Mouse (Mus musculus) T-helper 2 cell (primary cell): Measurements from ENCODE around the gene Tmcc3.

Source experiments
- in situ Hi-C: fragments of 300-600 bp; cut with MboI, MseI; formaldehyde crosslinking; loops from one replicate; pipeline ENCODE4 v1.15.1; 2025; ENCODE audit warnings: high pct_unique_total_duplicates

The Tmcc3 gene

DNA sequence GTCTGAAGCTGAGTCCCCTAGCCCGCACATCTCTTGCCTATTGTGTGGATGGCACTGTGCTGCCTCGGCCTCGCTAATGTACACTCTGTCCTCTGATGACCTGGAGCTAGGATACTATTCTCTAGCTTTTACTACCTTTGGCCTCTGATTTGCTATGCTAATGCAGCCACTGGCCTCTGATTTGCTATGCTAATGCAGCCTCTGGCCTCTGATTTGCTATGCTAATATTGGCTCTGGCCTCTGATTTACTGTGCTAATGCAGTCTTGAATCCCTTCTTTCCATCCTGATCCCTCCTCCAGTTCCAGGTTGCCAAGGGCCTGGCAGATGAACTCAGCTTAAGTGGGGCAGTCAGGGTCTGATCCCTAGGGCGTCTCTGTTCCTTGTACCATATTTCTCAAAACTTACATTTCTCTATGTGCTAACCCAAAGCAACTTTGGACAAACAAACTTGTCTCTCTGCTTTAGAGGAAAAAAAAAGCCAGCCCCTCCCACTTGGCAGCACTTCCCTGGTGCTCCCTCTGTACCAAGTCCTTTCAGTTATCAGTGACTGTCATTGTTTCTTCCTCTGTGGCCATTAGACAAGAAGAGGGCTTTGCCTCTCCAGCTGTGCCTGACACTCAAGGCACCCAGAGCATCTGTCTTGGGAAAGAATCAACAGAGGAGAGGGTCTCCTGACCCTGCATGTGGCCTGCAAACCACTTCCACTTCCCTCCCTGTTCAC is 237.9 kb downstream of the Tmcc3 start:
- in situ Hi-C loops = no loop called here

DNA sequence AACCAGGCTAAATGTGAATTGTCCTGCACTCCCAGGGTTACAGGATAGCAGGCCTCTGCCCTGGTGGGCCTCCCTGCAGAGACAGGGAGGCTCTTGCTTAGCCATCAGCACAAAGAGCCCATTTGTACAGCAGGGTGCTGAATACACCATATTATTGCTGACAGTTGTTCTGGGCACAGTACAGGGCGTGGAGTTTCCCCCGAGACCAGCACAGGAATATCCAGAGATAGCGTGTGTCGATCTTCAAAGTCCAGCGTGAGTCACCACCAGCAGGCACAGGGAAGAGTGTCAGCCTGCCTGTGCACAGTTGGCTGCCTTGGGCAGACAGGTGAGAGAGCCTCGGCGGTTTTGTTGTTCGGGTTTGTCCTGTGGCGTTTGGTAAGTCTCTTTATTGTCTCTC is 238.9 kb downstream of the Tmcc3 start:
- in situ Hi-C loops = no loop called here

DNA sequence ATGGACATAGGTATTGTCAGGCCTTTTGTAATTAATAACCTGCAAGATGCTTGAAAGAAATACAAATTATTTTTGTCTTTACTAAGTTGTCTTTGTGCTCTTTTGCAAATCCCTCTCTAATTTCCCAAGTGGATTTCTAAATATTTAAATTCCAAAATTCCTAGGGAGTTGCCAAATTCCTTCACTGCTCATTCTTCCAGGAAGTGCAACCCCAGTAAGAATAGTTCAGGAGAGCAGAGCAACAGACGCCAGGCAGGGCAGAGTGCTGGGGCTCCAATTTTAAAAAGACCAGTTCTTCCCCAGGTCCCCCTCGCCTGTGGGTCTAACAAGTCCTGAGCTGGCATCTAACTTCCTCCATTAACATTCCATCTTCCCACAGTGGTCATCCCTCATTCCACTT is 239.3 kb downstream of the Tmcc3 start:
- in situ Hi-C loops = no loop called here

DNA sequence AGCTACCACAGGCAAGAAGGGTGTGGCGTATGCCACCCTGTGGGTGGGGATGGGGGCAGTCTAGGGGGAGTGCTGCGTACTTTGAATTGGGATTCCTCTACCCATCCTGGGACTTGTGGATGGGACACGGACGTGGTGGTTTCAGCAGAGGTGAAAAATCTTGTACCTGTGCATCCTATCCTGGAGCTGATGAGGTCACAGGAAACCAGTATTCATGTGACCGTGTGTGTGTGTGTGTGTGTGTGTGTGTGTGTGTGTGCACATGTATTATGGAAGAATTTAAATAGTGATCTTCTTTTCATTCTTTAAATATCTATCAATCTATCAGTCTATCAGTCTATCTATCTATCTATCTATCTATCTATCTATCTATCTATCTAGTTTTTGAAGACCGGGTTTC is 239.8 kb downstream of the Tmcc3 start:
- in situ Hi-C loops = no loop called here

DNA sequence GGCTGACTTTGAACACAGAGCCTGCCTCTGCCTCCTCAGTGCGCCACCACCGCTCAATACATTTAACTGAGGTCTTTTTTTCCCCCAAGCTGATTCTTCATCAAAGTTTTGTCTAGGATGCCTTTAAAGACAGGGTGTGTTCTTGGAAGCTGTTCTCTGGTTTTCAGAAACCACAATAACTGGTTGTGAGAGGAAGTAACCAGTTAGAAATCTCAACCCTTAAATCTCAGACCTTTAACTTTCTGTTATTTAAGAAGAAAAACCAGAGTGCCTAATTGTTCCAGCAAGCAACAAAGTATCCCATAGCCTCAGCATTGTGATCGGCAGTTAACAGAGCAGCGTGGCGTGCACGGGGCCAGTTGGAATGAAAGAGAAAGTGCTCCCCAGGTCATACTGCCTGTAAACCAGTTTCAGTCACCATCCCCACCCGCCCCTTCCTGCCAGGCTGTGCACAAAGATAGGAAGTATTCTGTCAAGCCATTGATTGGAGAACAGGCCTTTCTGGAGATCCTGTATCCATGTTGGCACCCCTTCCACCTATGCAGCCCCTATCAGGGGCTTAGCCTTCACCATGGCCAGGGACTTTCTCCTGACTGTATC is 240.3 kb downstream of the Tmcc3 start:
- in situ Hi-C loops = no loop called here

DNA sequence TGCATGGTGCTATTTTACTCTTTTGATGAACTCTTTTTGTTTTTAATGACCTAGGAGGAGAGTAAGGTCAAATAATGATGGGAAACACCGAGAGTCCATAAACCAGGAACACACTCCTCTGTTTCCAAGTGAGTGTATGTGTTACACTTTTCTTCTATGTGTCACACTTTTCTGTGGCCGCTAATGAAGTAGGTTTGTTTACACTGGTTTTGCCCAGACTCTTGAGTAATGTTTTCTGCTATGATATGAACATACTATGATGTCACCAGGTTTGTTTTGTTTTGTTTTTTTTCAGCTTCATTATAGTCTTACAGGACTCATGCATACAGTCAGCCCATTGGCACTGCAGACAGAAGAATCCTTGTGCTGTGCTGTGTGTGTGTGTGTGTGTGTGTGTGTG is 243.6 kb downstream of the Tmcc3 start:
- in situ Hi-C loops = loop anchor here (5.0 kb wide), 1 partner anchor 143 kb away; no protein-coding TSS in a partner anchor

DNA sequence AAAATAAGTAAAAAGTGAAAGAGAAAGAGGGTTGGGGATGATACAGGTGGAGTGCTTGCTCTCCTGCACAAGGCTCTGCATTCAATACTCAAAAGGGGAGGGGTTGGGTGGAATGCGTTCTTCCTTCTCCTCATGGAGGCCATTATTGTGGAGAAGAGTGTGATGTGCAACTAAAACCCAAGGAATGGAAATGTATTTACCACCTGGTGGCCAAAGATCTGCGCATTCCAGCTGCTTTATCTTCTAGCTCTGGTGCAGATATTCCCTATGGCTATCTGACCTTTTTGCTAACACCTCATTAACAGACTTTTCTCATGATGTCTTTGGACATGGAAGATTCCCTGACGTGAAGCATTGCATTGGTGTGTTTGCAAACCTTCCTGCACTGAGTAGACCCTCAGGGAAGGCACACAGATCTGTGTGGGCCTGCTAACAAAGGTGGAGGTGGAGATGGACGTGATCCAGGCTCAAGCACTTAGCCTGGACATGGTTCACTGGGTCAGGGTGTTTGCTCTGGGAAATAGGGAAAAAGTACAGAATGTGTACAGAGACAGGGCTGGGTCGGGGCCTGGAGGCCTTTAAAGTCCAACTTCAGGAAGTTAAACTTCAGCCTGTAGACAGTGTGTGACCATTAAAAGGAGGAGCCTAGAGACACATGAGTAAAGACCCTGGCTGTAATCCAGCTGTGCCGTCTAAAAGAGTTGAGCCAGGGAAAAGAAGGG is 245.8 kb downstream of the Tmcc3 start:
- in situ Hi-C loops = loop anchor here (5.0 kb wide), 1 partner anchor 145 kb away; no protein-coding TSS in a partner anchor

DNA sequence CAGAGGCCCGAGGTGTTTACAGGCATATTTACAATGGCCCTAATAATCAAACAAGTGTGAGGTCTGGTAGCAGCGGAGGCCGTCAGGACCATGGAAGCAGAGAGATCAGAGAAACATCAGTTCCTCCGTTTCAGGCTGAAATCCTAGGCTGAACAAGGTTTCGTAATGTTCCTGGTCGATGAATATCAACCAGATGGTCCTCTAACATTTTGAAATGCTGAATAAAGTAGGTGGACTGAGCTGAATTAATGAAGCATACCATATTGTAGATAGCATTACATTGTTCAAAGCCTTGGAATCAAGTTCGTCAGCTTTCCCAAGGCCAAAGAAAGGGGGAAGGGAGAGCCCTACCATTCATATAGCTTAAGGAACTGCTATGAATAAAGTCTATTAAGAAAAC is 247.1 kb downstream of the Tmcc3 start:
- in situ Hi-C loops = loop anchor here (5.0 kb wide), 1 partner anchor 147 kb away; no protein-coding TSS in a partner anchor

DNA sequence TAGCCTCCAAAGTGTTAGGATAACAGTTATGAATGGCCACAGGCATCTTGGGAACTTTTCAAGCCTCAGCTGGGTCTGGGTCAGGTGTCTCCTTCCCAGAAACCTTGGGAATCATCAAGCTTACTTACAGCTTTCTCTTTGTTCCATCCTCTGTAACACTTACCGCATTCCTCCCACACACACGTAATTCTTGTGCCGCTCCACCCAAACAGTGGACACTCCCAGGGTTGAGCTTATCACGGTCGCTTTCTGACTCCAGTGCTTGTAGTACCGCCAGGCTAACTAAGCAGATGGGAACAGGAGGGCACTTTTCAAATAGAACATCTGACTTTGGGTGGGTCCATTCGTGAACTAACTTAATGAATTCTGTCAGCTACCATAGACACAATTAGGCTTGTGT is 249.6 kb downstream of the Tmcc3 start:
- in situ Hi-C loops = no loop called here

DNA sequence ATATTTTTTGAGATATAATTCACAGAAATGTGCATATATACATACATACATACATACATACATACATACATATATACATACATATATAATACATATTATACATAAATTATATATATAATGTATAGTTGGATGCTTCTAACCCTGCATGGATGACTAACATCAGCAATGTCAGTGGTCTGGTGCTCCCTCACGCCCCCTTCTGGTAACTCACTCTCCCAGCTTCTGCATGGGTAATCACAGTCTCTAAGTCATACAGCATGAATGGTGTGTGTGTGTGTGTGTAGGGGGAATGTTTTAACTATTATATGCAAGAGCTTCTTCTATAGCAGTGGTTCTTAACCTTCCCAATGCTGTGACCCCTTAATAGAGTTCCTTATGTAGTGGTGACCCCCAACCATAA is 250.4 kb downstream of the Tmcc3 start:
- in situ Hi-C loops = no loop called here

DNA sequence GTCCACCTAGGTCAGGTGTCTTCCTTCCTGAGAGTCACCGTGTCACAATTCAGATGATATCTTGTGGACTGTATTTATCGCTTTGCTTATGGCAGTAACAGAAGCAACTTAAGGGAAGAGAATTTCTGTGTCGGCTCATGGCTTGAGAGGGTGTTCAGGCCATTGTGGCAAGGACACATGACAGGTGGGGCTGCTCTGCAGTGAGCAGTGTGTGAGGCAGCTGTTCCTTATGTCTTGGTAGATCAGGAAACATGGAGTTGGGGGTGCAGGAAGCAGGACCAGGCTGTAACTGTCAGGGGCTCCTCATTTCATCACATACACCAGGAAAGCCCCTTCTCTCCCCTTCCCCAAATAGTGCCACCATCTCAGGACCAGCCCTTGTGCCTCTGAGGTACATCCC is 251.2 kb downstream of the Tmcc3 start:
- in situ Hi-C loops = no loop called here

DNA sequence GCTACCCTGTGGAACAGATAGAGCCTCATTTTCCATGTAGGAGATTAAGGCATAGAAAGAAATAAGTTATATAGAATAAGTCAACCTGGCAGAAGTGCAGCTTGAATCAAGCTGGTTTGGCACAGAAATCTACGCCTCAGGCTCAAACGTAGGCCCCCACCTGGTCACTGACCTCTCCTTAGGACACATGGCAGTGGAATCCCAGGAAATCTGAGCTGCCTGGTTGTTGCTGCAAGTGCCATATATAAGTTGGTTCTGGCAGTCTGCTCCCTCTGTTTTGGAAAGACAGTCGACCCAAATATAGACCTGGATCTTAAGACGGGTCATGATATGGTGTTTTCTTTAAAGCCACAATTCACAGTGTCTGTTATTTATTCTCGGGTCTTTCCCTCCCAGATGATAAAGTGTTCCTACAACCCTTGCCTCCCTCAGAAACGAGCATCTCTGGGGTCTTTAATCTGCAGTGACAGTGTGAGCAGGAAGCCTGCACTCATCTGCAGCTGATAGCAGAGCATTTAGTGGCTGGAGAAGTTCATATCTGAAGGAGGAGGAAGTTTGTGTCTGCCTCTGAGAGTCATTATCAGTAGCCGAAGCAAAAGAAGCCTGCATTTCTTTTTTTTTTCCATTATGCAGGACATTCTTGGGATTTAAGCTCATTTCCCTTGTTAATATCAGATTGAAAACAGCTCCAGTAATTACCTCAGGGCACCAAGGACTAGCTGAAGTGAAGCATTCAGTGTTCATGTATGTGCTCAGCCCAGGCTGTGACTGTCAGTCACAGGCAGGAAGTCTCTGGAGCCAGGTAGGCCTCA is 253.9 kb downstream of the Tmcc3 start:
- in situ Hi-C loops = no loop called here

DNA sequence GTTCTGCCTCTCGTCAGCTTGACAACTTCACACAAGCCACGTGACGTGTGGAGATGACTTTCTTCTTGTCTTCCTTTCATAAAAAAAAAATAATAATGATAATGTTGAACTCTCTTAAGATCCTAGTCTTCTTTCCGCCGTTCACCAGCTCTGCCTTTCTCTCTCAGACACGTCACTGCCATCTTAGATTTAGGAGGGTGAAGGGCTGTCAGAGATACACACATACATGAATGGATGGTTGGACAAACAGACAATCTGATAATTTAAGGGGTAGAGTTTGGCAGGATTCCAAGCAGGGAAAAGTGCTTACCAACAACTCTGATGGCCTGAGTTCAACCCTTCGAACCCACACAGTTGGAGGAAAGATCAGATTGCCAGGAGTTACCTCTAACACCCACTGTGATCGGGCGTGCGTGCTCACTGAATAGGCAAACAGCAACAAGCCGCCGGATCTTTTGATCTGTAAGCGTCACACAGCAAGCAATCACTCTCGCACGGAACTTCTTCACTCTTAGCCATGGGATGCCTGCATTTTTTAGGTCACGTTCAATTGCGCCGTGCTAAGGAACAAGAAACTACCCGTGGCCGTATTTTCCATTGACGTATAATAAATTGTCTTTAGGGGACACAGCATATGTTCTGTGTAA is 254.6 kb downstream of the Tmcc3 start:
- in situ Hi-C loops = no loop called here

DNA sequence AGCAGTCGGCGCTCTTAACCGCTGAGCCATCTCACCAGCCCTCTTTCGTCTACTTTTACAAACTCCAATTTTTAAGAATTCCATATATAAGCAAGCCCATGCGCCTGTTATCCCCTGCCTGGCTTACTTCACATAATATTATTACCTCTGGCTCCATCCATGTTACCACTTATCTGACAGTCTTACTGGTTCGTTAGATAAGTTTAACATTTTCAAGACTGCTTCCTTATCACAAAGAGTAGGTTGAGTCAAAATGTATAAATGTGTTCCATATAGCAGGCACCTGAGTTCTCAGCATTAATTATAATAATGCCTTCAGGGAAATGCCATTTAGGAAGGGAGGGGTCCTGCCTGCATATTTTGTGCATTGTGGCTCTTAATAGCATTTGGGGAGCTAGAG is 255.5 kb downstream of the Tmcc3 start:
- in situ Hi-C loops = no loop called here

DNA sequence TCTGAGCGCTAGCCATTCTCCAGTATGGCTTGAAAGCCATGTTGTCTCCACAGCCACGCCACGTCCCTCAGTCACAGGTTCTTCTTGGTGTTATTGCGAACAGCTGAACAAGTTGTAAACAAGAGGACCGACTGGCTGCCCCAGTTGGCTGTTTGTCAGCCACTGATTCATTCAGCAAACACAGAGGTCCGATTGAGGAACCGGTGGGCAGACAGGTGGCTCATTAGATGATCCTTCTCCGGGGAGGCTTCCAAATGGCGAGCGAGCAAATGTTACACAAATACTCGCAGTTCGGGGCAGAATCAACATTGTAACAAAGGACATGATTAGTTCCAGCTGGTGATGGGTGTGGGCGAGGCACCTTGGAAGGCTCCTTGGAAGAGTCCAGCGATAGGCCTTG is 256.2 kb downstream of the Tmcc3 start:
- in situ Hi-C loops = no loop called here

DNA sequence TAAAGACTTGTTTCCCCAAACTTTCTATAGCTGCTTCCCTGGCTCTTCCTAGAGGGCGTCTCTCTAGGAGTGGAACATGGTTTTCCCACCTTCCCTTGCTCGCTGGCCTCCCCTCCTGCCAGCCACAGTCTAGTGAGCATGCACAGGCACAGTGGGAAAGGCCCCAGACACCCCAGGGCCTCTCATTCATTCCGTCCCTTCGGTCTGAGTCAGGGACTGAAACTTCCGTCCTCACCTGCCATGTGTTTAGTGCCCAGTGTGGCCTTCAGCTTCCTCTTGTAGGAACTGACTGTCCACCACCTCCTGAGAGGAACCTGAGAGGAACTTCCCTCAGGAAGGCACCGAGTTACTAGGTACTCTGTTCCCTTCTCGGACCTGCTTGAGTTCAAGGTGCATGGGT is 257.1 kb downstream of the Tmcc3 start:
- in situ Hi-C loops = no loop called here

DNA sequence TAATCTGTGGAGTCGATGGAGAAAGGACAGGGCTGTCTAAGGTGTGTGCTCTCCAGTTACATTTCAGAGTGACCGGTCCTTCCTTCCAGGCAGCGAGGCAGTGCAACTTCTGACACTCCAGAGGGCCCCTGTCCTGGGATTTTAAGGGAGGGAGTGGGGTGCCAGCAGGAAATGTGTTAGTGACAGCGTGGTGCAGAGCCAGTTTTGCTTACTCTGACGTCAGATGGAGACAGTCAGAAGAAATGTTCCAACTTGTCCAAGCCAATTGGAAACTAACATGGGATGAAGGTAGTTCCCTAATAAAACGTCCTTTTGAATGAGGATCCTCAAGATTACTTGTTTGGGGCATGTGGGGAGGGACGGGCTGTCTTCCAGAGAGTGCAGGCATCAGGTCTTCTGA is 258.0 kb downstream of the Tmcc3 start:
- in situ Hi-C loops = no loop called here

DNA sequence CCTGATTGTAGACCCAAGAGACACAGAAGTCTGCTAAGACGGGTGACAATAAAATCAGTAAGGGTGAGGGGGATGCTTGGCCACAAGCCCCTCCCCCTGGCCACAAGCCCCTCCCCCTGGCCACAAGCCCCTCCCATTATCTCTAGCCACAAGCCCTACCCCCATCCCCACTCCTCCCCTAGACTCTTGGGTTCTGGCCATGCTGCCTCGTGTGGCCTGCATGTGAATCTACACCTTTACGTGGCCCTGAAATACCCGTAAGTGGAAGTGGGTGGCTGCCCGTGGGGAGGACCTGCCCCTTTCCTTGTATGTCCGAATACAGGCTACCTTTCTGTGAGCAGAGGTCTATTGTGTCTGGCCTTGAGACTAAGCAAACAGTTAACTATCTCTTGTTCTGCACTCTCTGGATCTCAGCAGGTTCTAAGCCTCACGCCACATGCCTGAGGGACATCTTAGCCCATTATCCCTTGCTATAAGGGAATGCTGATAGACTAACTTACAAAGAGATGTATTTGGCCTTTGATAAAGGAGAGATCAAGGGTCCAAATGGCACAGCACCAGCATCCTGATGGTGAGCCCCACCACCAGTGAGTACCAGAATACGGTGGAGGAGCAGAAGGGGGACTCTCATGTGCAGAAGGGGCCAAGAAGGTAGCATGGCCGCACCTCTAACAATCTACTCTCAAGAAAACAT is 260.3 kb downstream of the Tmcc3 start:
- in situ Hi-C loops = no loop called here

DNA sequence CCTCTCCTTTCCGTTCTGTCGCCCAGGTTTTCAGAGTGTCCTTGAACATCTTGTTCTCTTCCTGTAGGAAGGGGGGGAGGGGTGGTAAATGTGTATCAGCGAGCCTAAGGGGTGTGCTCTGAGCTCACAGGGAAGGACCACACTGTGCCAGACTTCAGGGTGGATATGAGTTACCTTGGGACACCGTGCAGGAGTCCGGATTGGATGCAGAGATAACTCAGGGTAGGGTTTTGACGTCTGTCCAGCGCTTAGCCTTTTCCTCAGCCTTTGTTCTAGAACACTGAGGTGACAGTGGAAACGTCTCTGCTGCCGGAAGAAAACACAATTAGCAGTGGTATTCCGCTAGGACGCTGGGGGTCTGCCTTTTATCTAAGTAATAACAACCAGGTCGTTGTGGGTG is 261.0 kb downstream of the Tmcc3 start:
- in situ Hi-C loops = no loop called here

DNA sequence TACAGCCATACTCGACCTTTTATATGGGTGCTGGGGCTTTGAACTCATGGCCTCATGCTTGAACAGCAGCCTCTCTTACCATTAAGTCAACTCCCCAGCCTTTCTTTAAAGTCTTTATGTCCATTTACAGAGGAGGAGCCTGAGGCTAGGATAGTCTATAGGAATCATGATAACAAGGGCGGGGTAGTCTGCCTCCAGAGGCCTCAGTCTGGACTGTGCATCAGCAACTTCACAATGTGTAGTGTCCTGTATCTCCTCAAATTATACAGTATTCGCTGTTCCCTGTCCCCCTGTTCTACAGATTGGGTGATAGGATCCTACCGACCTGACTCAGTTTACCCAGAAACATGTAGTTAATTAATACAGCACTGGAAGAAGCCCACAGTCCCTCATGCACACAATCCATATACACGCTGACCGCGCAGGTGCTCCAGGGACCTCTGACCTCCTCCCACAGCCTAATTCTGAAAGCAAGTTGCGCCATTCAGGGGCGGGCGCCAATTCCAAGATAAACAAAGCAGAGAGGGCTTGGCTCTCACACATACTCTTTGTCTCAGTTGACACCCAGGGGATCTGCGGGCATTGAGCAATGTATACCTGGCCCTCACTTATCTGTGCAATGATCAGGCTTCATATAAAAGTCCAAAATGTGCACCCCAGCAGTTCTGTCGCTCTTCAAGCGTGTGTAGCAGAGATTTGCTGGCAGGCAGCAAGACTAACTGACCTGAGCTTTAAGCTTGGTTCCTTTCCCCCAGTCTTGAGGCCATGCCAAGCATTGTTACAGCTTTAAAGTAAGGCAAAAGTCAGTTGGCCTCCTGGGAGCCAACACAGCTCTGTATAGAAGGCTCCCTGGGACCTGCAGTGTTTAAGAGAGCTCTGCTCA is 262.9 kb downstream of the Tmcc3 start:
- in situ Hi-C loops = no loop called here
